Mouse (Mus musculus) olfactory bulb, adult 2 months (tissue): ENCODE data around the gene Mapkbp1.

Experiments used
- CTCF ChIP-seq: fragments of 200-500 bp; IDR thresholded peaks from 2 replicates; pipeline ENCODE4 v1.5.1; 2012; ENCODE audit warnings: low read depth, mild to moderate bottlenecking, low read length, moderate library complexity; ENCODE audit not compliant: insufficient read depth
- POLR2A ChIP-seq: fragments of 200-500 bp; IDR thresholded peaks from 2 replicates; pipeline ENCODE4 v1.6.1; 2012; ENCODE audit warnings: mild to moderate bottlenecking, low read depth, low read length, moderate library complexity; ENCODE audit not compliant: insufficient read depth

DNA sequence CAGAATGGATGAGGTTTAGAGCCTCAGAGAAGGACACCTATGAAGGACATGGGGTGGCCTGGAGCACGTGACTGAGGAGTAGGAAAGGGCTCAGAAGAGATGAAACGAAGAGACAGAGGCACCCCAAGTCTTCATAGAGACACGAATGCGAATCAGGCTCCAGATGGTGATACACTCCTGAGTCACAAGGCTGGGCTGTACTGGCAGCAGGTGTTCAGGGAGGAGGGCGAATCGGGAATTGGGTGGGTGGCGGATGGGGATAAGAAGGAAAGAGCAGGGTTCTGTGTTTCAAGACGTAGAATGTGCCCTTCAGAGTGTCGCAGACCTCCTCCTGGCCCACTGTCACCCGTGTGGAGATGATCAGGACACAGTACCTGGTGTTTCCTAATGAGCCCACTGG is 92.7 kb downstream of the Mapkbp1 start:
- no peak for TF ChIP-seq POLR2A
- no peak for TF ChIP-seq CTCF
